21 mouse cellular contexts compared by ENCODE assay signal in the genomic region with DNA sequence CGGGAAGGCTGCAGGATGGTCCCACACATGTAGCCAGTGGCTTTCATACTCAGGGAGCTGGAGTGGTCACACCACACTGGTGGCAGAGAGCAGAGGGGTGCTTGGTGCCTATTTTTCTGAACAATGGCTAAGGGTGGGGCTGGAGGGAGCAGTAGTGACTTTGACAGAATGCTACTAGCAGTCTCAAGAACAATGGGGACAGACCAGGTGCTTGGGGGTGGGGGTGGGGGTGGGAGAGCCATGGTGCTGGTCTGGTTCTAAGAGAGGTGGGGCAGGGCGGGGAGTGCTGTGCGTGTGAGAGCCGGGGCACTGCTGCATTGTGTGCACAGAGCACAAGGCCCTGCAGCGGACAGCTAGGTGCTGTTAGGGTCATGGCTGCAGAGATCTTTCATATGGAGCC. TPM values are rescaled to one million over a fixed set of nuclear protein-coding genes. Genes with fewer than 3 reads are reported as not detected.
A peak's percentile ranks its signal among the peaks of the same experiment; 100 is the strongest.
DNase-seq lines count a peak whose midpoint lies in the region; ATAC-seq and TF ChIP-seq lines count a peak whose summit lies in the region.
"Had no signal": no experiment of that assay in that cellular context is flagged by ENCODE, and none has a peak within 500 bp of the region (broad histone marks: within the 10 kb centered on the region; RNA-seq: fewer than 3 reads in every experiment).

No protein-coding gene starts in this region.

- H3K9ac ChIP-seq in liver, embryonic 15.5 days: no peak overlapping the region
- H3K9ac ChIP-seq in liver, postnatal 0 days (replicated peaks): no peak overlapping the region
- no peak overlapping the region for H3K9ac ChIP-seq in ES-Bruce4 (ENCODE audit: low read depth, poor library complexity, severe bottlenecking)
- H3K9ac ChIP-seq in stomach, embryonic 16.5 days (ENCODE audit: low read length): no peak overlapping the region
- H3K9ac ChIP-seq: forebrain, embryonic 13.5 days; forebrain, postnatal 0 days; heart, embryonic 12.5 days; hindbrain, embryonic 15.5 days had no signal

- H3K27ac ChIP-seq in liver, embryonic 15.5 days (replicated peaks): no peak overlapping the region
- no peak overlapping the region for H3K27ac ChIP-seq in liver, postnatal 0 days (ENCODE audit: low read depth)
- H3K27ac ChIP-seq in ES-Bruce4 (ENCODE audit: insufficient read depth, low read length): 0 out of 2 replicates have a peak overlapping the region, but pooled peaks have one; percentile 10
- no peak overlapping the region; the same call in 1 of the 2 replicates for H3K27ac ChIP-seq in stomach, embryonic 16.5 days (ENCODE audit: low read length)
- H3K27ac ChIP-seq: embryonic facial prominence, embryonic 10.5 days; forebrain, embryonic 13.5 days; heart, adult 2 months; hindbrain, embryonic 15.5 days had no signal

- H3K4me1 ChIP-seq in liver, embryonic 15.5 days (replicated peaks): peaks cover 19% of the 10 kb centered on the region
- no peaks in the 10 kb centered on the region for H3K4me1 ChIP-seq in liver, postnatal 0 days (ENCODE audit: insufficient read depth)
- peaks cover 10% of the 10 kb centered on the region for H3K4me1 ChIP-seq in ES-Bruce4 (ENCODE audit: control insufficient read depth, insufficient read depth, low read length)
- H3K4me1 ChIP-seq in stomach, embryonic 16.5 days (ENCODE audit: control insufficient read depth, insufficient read depth, low read length): peaks cover 8% of the 10 kb centered on the region; the same call in 1 of the 2 replicates
- H3K4me1 ChIP-seq: embryonic facial prominence, embryonic 10.5 days; hindbrain, embryonic 15.5 days had no signal

- WGBS in liver, embryonic 15.5 days (ENCODE audit: insufficient replicate concordance): 85% methylated on average over 5 of the region's 5 CpGs
- WGBS in liver, postnatal 0 days (ENCODE audit: insufficient replicate concordance): 93% methylated on average over 5 of the region's 5 CpGs
- 65% methylated on average over 5 of the region's 5 CpGs for WGBS in stomach, embryonic 16.5 days

- 0 out of 2 replicates have a peak, but pooled peaks have one; percentile 10 for ATAC-seq in liver, embryonic 15.5 days (ENCODE audit: insufficient read depth)
- ATAC-seq in liver, postnatal 0 days: no peak
- peak; percentile 29; the same call in 1 of the 2 replicates for ATAC-seq in stomach, embryonic 16.5 days (ENCODE audit: insufficient read depth, low FRiP score)
- ATAC-seq: forebrain, embryonic 13.5 days; forebrain, postnatal 0 days; intestine, embryonic 16.5 days; Patski had no signal

- H3K4me2 ChIP-seq in liver, embryonic 15.5 days: no peak overlapping the region
- no peak overlapping the region for H3K4me2 ChIP-seq in liver, postnatal 0 days (ENCODE audit: low read depth, low read length)
- H3K4me2 ChIP-seq in stomach, embryonic 16.5 days (ENCODE audit: low read depth, low read length): no peak overlapping the region
- H3K4me2 ChIP-seq: forebrain, embryonic 13.5 days; heart, embryonic 12.5 days; hindbrain, embryonic 15.5 days had no signal

- DNase-seq in liver, postnatal 0 days: no peak
- DNase-seq in R1 (ENCODE audit: low read depth, low spot score): peak; percentile 85
- DNase-seq in thymus, postnatal 10 days (ENCODE audit: low spot score in 2 of 2): no peak
- DNase-seq in layer of hippocampus, adult 8-10 months (ENCODE audit: low spot score in 2 of 2): no peak
- DNase-seq: adrenal gland, adult 8-10 months; adrenal gland, postnatal 36 days; cerebellum, adult 9-11 months; cerebellum, postnatal 36 days; forebrain, postnatal 0 days; gastrocnemius, postnatal 14 days; heart, adult 2 months; heart, postnatal 14 days had no signal

- no peak for TF ChIP-seq POLR2A in ES-Bruce4 (IDR thresholded peaks at IDR 0.05; ENCODE audit: insufficient read depth, low read length)

- no peak for TF ChIP-seq CTCF in liver, postnatal 0 days (IDR thresholded peaks at IDR 0.05; ENCODE audit: low read depth)
- no peak for TF ChIP-seq CTCF in ES-Bruce4 (IDR thresholded peaks at IDR 0.05; ENCODE audit: low read depth, low read length)

- no peak for TF ChIP-seq EP300 in liver, postnatal 0 days (IDR thresholded peaks at IDR 0.05; ENCODE audit: low read depth)
- 0 out of 2 replicates have a peak, but pooled peaks have one; percentile 50 for TF ChIP-seq EP300 in ES-Bruce4 (IDR thresholded peaks at IDR 0.05; ENCODE audit: insufficient read depth, low read depth, low read length)

- no peak overlapping the region for H3K4me3 ChIP-seq in liver, embryonic 15.5 days (replicated peaks)
- no peak overlapping the region for H3K4me3 ChIP-seq in liver, postnatal 0 days (ENCODE audit: low read depth, low read length)
- no peak overlapping the region for H3K4me3 ChIP-seq in ES-Bruce4 (ENCODE audit: low read depth, low read length)
- no peak overlapping the region for H3K4me3 ChIP-seq in stomach, embryonic 16.5 days (replicated peaks; ENCODE audit: low read length)
- H3K4me3 ChIP-seq: embryonic facial prominence, embryonic 10.5 days; forebrain, embryonic 13.5 days; heart, adult 2 months; heart, embryonic 12.5 days; hindbrain, embryonic 15.5 days had no signal

- peaks cover 78% of the 10 kb centered on the region for H3K36me3 ChIP-seq in liver, embryonic 15.5 days (replicated peaks)
- peaks cover 53% of the 10 kb centered on the region for H3K36me3 ChIP-seq in liver, postnatal 0 days (replicated peaks; ENCODE audit: insufficient read depth, low read length)
- H3K36me3 ChIP-seq in ES-Bruce4 (ENCODE audit: control insufficient read depth, insufficient read depth, low read length, poor library complexity, severe bottlenecking): peaks cover 54% of the 10 kb centered on the region
- peaks cover 14% of the 10 kb centered on the region; the same call in 1 of the 2 replicates for H3K36me3 ChIP-seq in stomach, embryonic 16.5 days (ENCODE audit: control insufficient read depth, insufficient read depth, low read length)

- H3K9me3 ChIP-seq in liver, embryonic 15.5 days (replicated peaks): no peaks in the 10 kb centered on the region
- no peaks in the 10 kb centered on the region for H3K9me3 ChIP-seq in liver, postnatal 0 days (ENCODE audit: low read length)
- H3K9me3 ChIP-seq in ES-Bruce4 (replicated peaks; ENCODE audit: control insufficient read depth, insufficient read depth, low read length, poor library complexity, severe bottlenecking): no peaks in the 10 kb centered on the region
- no peaks in the 10 kb centered on the region for H3K9me3 ChIP-seq in stomach, embryonic 16.5 days (replicated peaks; ENCODE audit: control insufficient read depth, low read length)
- H3K9me3 ChIP-seq: embryonic facial prominence, embryonic 10.5 days; forebrain, embryonic 13.5 days; heart, embryonic 12.5 days; hindbrain, embryonic 15.5 days had no signal

- H3K27me3 ChIP-seq in liver, embryonic 15.5 days: no peaks in the 10 kb centered on the region
- H3K27me3 ChIP-seq in liver, postnatal 0 days (ENCODE audit: insufficient read depth, low read length): no peaks in the 10 kb centered on the region
- no peaks in the 10 kb centered on the region for H3K27me3 ChIP-seq in ES-Bruce4 (ENCODE audit: control insufficient read depth, insufficient read depth, low read length, poor library complexity, severe bottlenecking)
- H3K27me3 ChIP-seq in stomach, embryonic 16.5 days (ENCODE audit: control insufficient read depth, insufficient read depth, low read length): no peaks in the 10 kb centered on the region
- H3K27me3 ChIP-seq: forebrain, embryonic 13.5 days; heart, embryonic 12.5 days; hindbrain, embryonic 15.5 days; Patski had no signal

RNA-seq across cellular contexts. Expression of a gene that starts 25.6 kb away (rescaled TPM):
- 38.2 and 42.4 TPM in 2 replicates for polyA plus RNA-seq in liver, embryonic 15.5 days (2015; fragmentation: Nextera tagmentation; extraction: Ambion mirVana)
- polyA plus RNA-seq in liver, postnatal 0 days (2015; fragmentation: Nextera tagmentation; extraction: Ambion mirVana): 10.5 and 10.8 TPM in 2 replicates
- 80.8 and 85.4 TPM in 2 replicates for polyA plus RNA-seq in ES-Bruce4 (2011; ENCODE audit: insufficient read depth, insufficient read length, low read depth, missing spikeins)
- 19.8 and 20.0 TPM in 2 replicates for polyA plus RNA-seq in stomach, embryonic 16.5 days (2015; fragmentation: Nextera tagmentation; extraction: Ambion mirVana)
- total RNA-seq in layer of hippocampus, adult 8-10 months (2022): 10 to 100 TPM; 52.0 to 66.6 (median 61.8) TPM

RNA-seq across cellular contexts. Expression of a gene that starts 52.6 kb away (rescaled TPM):
- polyA plus RNA-seq in liver, embryonic 15.5 days (2015; fragmentation: Nextera tagmentation; extraction: Ambion mirVana): 16.8 and 19.9 TPM in 2 replicates
- polyA plus RNA-seq in liver, postnatal 0 days (2015; fragmentation: Nextera tagmentation; extraction: Ambion mirVana): 8.2 and 8.7 TPM in 2 replicates
- polyA plus RNA-seq in ES-Bruce4 (2011; ENCODE audit: insufficient read depth, insufficient read length, low read depth, missing spikeins): 34.6 and 42.1 TPM in 2 replicates
- polyA plus RNA-seq in stomach, embryonic 16.5 days (2015; fragmentation: Nextera tagmentation; extraction: Ambion mirVana): 34.3 and 39.3 TPM in 2 replicates
- 10 to 100 TPM; 27.5 to 34.5 (median 32.9) TPM for total RNA-seq in layer of hippocampus, adult 8-10 months (2022)
